Mouse (Mus musculus) layer of hippocampus, adult 11-12 months (tissue): Measurements from ENCODE around the gene Rpl9-ps1.

Source experiments
- DNase-seq: peaks from one replicate; pipeline ENCODE4 v3.0.0; 2022; ENCODE audit warnings: low spot score

Gene Rpl9-ps1

GRCm38 (mm10) chr11:83623586-83623985, 21.8 kb downstream of the Rpl9-ps1 start:
- no peak for DNase-seq

- DNase-seq = no peak
Observed at GRCm38 (mm10) chr11:83619037-83619436, 26.4 kb downstream of the Rpl9-ps1 start.

GRCm38 (mm10) chr11:83618238-83618637, 27.2 kb downstream of the Rpl9-ps1 start:
- DNase-seq = no peak

GRCm38 (mm10) chr11:83616586-83616985, 28.8 kb downstream of the Rpl9-ps1 start:
- DNase-seq = no peak

- DNase-seq = no peak
Observed at GRCm38 (mm10) chr11:83610900-83611299, 34.5 kb downstream of the Rpl9-ps1 start.

GRCm38 (mm10) chr11:83606396-83606795, 39.0 kb downstream of the Rpl9-ps1 start:
- no peak for DNase-seq

- no peak for DNase-seq
Observed at GRCm38 (mm10) chr11:83605535-83605934, 39.9 kb downstream of the Rpl9-ps1 start.

GRCm38 (mm10) chr11:83604698-83605097, 40.7 kb downstream of the Rpl9-ps1 start:
- DNase-seq = no peak

- no peak for DNase-seq
Observed at GRCm38 (mm10) chr11:83603399-83603798, 42.0 kb downstream of the Rpl9-ps1 start.

- no peak for DNase-seq
Observed at GRCm38 (mm10) chr11:83600576-83600975, 44.8 kb downstream of the Rpl9-ps1 start.

GRCm38 (mm10) chr11:83598991-83599390, 46.4 kb downstream of the Rpl9-ps1 start:
- DNase-seq = no peak

- DNase-seq = no peak
Observed at GRCm38 (mm10) chr11:83598207-83598837, 47.1 kb downstream of the Rpl9-ps1 start.

- no peak for DNase-seq
Observed at GRCm38 (mm10) chr11:83597796-83598195, 47.6 kb downstream of the Rpl9-ps1 start.

GRCm38 (mm10) chr11:83595669-83596455, 49.6 kb downstream of the Rpl9-ps1 start:
- DNase-seq = no peak
